Mouse (Mus musculus) stomach, embryonic 14.5 days (tissue): ENCODE results near the gene Cdc20. TPM values are rescaled to one million over a fixed set of nuclear protein-coding genes. Genes with fewer than 3 reads are reported as not detected.

Experiments used
- ATAC-seq: fragments of 200-750 bp; cut with Nextera tagmentation; 2 replicates; pipeline ENCODE4 v1.8.0; 2017; ENCODE audit warnings: low read depth, moderate TSS enrichment; ENCODE audit not compliant: insufficient number of reproducible peaks, insufficient read depth, low FRiP score
- H3K27ac ChIP-seq: fragments of 300-500 bp; sonication (generic); 2 replicates; pipeline ENCODE4 v1.5.1; 2014; ENCODE audit warnings: mild to moderate bottlenecking, low read length, moderate library complexity, mixed read lengths
- H3K27me3 ChIP-seq: fragments of 300-500 bp; sonication (generic); 2 replicates; pipeline ENCODE4 v1.6.1; 2014; ENCODE audit warnings: low read length, control low read depth, mixed read lengths; ENCODE audit not compliant: control insufficient read depth, insufficient read depth
- H3K36me3 ChIP-seq: fragments of 300-500 bp; sonication (generic); 2 replicates; pipeline ENCODE4 v1.6.1; 2014; ENCODE audit warnings: mild to moderate bottlenecking, control low read depth, low read length, moderate library complexity, mixed read lengths; ENCODE audit not compliant: control insufficient read depth, insufficient read depth
- H3K4me1 ChIP-seq: fragments of 300-500 bp; sonication (generic); 2 replicates; pipeline ENCODE4 v1.6.1; 2014; ENCODE audit warnings: low read length, control low read depth, mixed read lengths; ENCODE audit not compliant: control insufficient read depth, insufficient read depth
- H3K4me2 ChIP-seq: fragments of 300-500 bp; sonication (generic); replicated peaks from 2 replicates; pipeline ENCODE4 v1.6.1; 2014; ENCODE audit warnings: low read depth, low read length, control low read depth
- H3K4me3 ChIP-seq: fragments of 300-500 bp; sonication (generic); 2 replicates; pipeline ENCODE4 v1.5.1; 2014; ENCODE audit warnings: low read depth, low read length, control low read depth
- H3K9ac ChIP-seq: fragments of 300-500 bp; sonication (generic); replicated peaks from 2 replicates; pipeline ENCODE4 v1.6.1; 2014; ENCODE audit warnings: low read depth, mild to moderate bottlenecking, control low read depth, low read length, moderate library complexity, mixed read lengths
- H3K9me3 ChIP-seq: fragments of 300-500 bp; sonication (generic); 2 replicates; pipeline ENCODE4 v1.6.1; 2016; ENCODE audit warnings: low read depth, low read length, control low read depth; ENCODE audit not compliant: control insufficient read depth
- WGBS: fragments of 180-500 bp; shearing (Covaris S2); extraction: QIAGEN DNeasy Blood & Tissue Kit; methylation state at CpG from one replicate; pipeline ENCODE4 v1.1.7; 2014; 5-methylcytosine and 5-hydroxymethylcytosine counted together
- polyA plus RNA-seq: library from polyadenylated mRNA; unstranded; fragments of >200 nt; fragmentation: Nextera tagmentation; extraction: Ambion mirVana; gene quantifications from 2 replicates; pipeline ENCODE4 v1.2.1, GENCODE M21; 2014

Cdc20 gene
- polyA plus RNA-seq, 1 experiment from 2014 or later, result 230 TPM

DNA sequence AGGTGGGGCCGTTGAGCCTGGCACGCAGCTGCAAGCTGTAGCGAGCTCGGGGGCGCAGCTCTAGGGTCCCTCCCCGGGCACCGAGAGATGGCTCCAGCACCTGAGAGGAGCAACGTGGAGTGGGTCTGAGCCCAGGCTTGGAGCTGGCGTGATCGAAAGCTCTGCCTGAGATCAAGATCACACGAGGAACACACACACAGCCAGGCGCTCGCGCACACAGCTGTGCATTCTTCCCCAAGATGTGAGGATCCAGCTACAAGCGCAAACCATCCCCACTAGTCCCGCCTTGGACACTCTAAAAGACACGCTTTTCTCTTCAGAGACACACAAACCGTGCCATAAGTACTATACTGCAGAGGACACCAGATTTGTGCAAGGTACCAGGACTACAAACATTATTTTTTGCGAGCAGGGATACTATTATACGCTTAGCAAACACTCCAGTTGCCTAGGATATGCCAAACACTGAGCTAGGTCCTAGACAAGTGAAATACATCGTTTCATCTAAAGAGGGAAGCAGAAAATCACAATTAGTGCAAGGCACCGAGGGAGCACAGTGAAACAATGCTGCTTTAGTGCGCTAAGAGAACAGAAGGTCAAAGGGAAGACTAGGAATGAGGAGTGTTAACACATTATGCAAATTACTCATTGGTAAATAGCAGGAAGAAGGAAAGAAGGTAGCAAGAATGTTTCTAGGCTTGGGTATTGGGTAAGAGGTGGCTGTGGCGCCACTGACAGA, 9.4 kb upstream of the Cdc20 start:
- ATAC-seq, result 0 out of 2 replicates have a peak, but pooled peaks have one; percentile 5
- no peaks in the 10 kb centered on the region for H3K9me3 ChIP-seq
- no peak overlapping the region for H3K9ac ChIP-seq
- 29% methylated on average over 24 of the region's 24 CpGs for WGBS
- H3K27me3 ChIP-seq, result no peaks in the 10 kb centered on the region
- no peaks in the 10 kb centered on the region for H3K36me3 ChIP-seq
- peak overlapping the region; percentile 27 for H3K4me3 ChIP-seq
- H3K27ac ChIP-seq, result no peak overlapping the region
- H3K4me2 ChIP-seq, result peak overlapping the region; percentile 80
- H3K4me1 ChIP-seq, result peaks cover 10% of the 10 kb centered on the region; the same call in 1 of the 2 replicates

- H3K27ac ChIP-seq, result no peak overlapping the region
These were observed 8.7 kb upstream of the Cdc20 start for GRCm38 (mm10) chr4:118445781-118446414.

DNA sequence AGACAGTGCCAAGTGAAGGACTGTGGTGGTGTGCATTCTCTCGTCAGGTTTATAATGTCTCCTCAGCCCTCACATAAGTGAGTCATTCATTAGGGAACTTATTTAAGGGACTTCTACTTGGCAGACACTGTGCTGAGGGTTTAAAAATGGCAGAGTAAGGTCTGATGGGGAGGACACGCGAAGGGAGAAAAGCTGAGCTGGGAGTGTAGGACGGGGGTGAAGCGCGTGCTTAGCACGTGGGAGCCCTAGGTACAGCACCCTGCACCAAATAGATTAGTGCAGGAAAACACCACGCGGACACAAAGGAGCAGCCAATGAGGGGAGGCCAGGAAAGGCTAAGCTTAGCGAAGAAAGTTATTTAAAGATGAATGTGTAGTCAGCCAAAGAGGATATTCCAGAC, 7.9 kb upstream of the Cdc20 start:
- Histone ChIP-seq H3K27ac (no peak overlapping the region), H3K4me2 (no peak overlapping the region), H3K36me3 (no peaks in the 10 kb centered on the region), H3K9ac (no peak overlapping the region), H3K4me3 (no peak overlapping the region), H3K9me3 (no peaks in the 10 kb centered on the region), H3K27me3 (no peaks in the 10 kb centered on the region), H3K4me1 (peaks cover 10% of the 10 kb centered on the region; the same call in 1 of the 2 replicates)
- ATAC-seq, result no peak; the same call in 1 of the 2 replicates
- 79% methylated on average over 10 of the region's 10 CpGs for WGBS

More at GRCm38 (mm10) chr4:118445781-118446414, 8.7 kb upstream of the Cdc20 start:
- Histone ChIP-seq H3K4me2 (peak overlapping the region; percentile 80), H3K27me3 (no peaks in the 10 kb centered on the region), H3K4me3 (peak overlapping the region; percentile 27), H3K4me1 (peaks cover 10% of the 10 kb centered on the region; the same call in 1 of the 2 replicates), H3K9ac (0 out of 2 replicates have a peak overlapping the region, but pooled peaks have one; percentile 6), H3K9me3 (no peaks in the 10 kb centered on the region), H3K36me3 (no peaks in the 10 kb centered on the region)
- 21% methylated on average over 18 of the region's 18 CpGs for WGBS
- peak; percentile 74 for ATAC-seq

- Histone ChIP-seq H3K36me3 (peaks cover 18% of the 10 kb centered on the region), H3K27ac (peak overlapping the region; percentile 91), H3K4me2 (peak overlapping the region; percentile 92), H3K4me3 (peak overlapping the region; percentile 74), H3K27me3 (no peaks in the 10 kb centered on the region), H3K9me3 (no peaks in the 10 kb centered on the region), H3K9ac (peak overlapping the region; percentile 40), H3K4me1 (peaks cover 20% of the 10 kb centered on the region)
- ATAC-seq, result no peak
- WGBS, result 5% methylated on average over 12 of the region's 12 CpGs
These were observed 689 bp upstream of the Cdc20 start for GRCm38 (mm10) chr4:118437829-118438253.

GRCm38 (mm10) chr4:118432332-118432731, 4.8 kb downstream of the Cdc20 start:
- no peaks in the 10 kb centered on the region for H3K27me3 ChIP-seq
- H3K4me1 ChIP-seq, result peaks cover 33% of the 10 kb centered on the region
- 70% methylated on average over 8 of the region's 8 CpGs for WGBS
- H3K9ac ChIP-seq, result no peak overlapping the region
- no peak overlapping the region for H3K27ac ChIP-seq
- no peaks in the 10 kb centered on the region for H3K9me3 ChIP-seq
- no peak overlapping the region for H3K4me3 ChIP-seq
- H3K36me3 ChIP-seq, result peaks cover 39% of the 10 kb centered on the region
- ATAC-seq, result no peak
- no peak overlapping the region for H3K4me2 ChIP-seq

- Histone ChIP-seq H3K27ac (peak overlapping the region; percentile 18; the same call in 1 of the 2 replicates), H3K27me3 (no peaks in the 10 kb centered on the region), H3K9ac (no peak overlapping the region), H3K4me3 (peak overlapping the region; percentile 76), H3K4me1 (peaks cover 23% of the 10 kb centered on the region; the same call in 1 of the 2 replicates), H3K9me3 (no peaks in the 10 kb centered on the region), H3K4me2 (peak overlapping the region; percentile 88), H3K36me3 (peaks cover 33% of the 10 kb centered on the region)
- ATAC-seq, result no peak
- 28% methylated on average over 7 of the region's 7 CpGs for WGBS
These were observed 7.8 kb downstream of the Cdc20 start for GRCm38 (mm10) chr4:118429215-118429895.

DNA sequence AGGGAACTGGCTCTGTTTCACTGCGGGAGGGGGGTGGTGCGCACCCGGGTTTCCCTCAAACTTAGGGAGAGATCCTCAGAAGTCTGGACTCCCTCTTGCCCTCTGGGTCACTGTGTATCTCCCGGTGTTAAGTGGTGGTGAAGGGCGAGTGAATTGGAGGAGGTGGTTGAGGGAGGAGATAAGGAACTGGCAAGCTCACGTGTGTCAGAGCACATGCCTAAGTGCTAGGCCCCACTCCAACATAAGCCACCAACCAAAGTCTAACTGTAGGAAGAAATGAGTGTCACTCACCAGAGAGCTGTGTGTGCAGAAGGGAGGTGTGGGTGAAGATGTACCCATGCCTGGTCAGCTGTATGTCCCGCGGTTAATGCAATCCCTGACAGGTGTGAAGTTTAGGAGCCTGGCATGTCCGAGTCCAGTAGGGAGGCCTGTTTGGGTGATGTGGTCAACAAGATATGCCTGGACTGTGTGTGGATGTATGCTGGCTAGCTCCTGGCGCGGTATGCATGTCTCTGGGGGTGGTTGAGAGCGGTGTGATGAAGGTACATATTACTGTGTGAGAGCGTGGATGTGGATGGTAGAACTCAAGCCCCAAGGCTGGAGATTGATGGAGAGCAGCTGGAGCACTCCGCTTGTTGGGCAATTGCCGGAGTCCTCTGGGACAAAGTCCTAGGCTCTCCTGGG, 8.5 kb downstream of the Cdc20 start:
- Histone ChIP-seq H3K4me3 (peak overlapping the region; percentile 76), H3K4me1 (peaks cover 23% of the 10 kb centered on the region; the same call in 1 of the 2 replicates), H3K36me3 (peaks cover 29% of the 10 kb centered on the region), H3K27ac (peak overlapping the region; percentile 87; the same call in 1 of the 2 replicates), H3K4me2 (peak overlapping the region; percentile 88), H3K27me3 (no peaks in the 10 kb centered on the region), H3K9ac (peak overlapping the region; percentile 76), H3K9me3 (no peaks in the 10 kb centered on the region)
- WGBS, result 32% methylated on average over 15 of the region's 15 CpGs
- ATAC-seq, result peak; percentile 11; the same call in 1 of the 2 replicates
